ENCODE assay signal across 8 mouse cellular contexts in genomic region chr4:123282500-123282899, GRCm38 (mm10). TPM values are rescaled to one million over a fixed set of nuclear protein-coding genes. Genes with fewer than 3 reads are reported as not detected.
A peak's percentile ranks its signal among the peaks of the same experiment; 100 is the strongest.
DNase-seq lines count a peak whose midpoint lies in the region; ATAC-seq and TF ChIP-seq lines count a peak whose summit lies in the region.

No protein-coding gene starts in this region.

- H3K4me2 ChIP-seq in embryonic facial prominence, embryonic 14.5 days (ENCODE audit: low read depth, low read length), result peak overlapping the region; percentile 69
- peak overlapping the region; percentile 84 for H3K4me2 ChIP-seq in limb, embryonic 13.5 days (replicated peaks)
- peak overlapping the region; percentile 82 for H3K4me2 ChIP-seq in midbrain, embryonic 15.5 days

- peak; percentile 95 for ATAC-seq in embryonic facial prominence, embryonic 14.5 days (ENCODE audit: low read depth)
- peak; percentile 95 for ATAC-seq in limb, embryonic 13.5 days (ENCODE audit: low FRiP score, low read depth)
- peak; percentile 91 for ATAC-seq in midbrain, embryonic 15.5 days (replicated peaks)

- peaks cover under 1% of the 10 kb centered on the region for H3K4me1 ChIP-seq in bone marrow, adult 2 months (ENCODE audit: control insufficient read depth, insufficient read depth, low read length)
- H3K4me1 ChIP-seq in embryonic facial prominence, embryonic 14.5 days (ENCODE audit: control insufficient read depth, insufficient read depth, low read length), result peaks cover 17% of the 10 kb centered on the region
- H3K4me1 ChIP-seq in limb, embryonic 13.5 days, result peaks cover 27% of the 10 kb centered on the region
- H3K4me1 ChIP-seq in midbrain, embryonic 15.5 days, result peaks cover 25% of the 10 kb centered on the region

- peak; percentile 74; the same call in 1 of the 2 replicates for TF ChIP-seq POLR2A in bone marrow, adult 2 months (IDR thresholded peaks at IDR 0.05; ENCODE audit: borderline replicate concordance, control insufficient read depth, low read depth, low read length)

- peak overlapping the region; percentile 54 for H3K4me3 ChIP-seq in bone marrow, adult 2 months (replicated peaks; ENCODE audit: control insufficient read depth, low read depth, low read length)
- peak overlapping the region; percentile 51 for H3K4me3 ChIP-seq in embryonic facial prominence, embryonic 14.5 days (ENCODE audit: low read depth, low read length)
- peak overlapping the region; percentile 62 for H3K4me3 ChIP-seq in limb, embryonic 13.5 days
- peak overlapping the region; percentile 72 for H3K4me3 ChIP-seq in midbrain, embryonic 15.5 days

- peak; percentile 95 for DNase-seq in A20 (ENCODE audit: low read depth, low spot score)
- DNase-seq in embryonic facial prominence, embryonic 14.5 days (ENCODE audit: low spot score), result peak; percentile 95
- peak; percentile 88 for DNase-seq in heart, adult 8-10 months (ENCODE audit: low spot score)
- DNase-seq in kidney, adult 8-10 months, result peak; percentile 93 to 94
- DNase-seq in spleen, adult 18-20 months, result peak; percentile 87 to 93

- H3K9ac ChIP-seq in embryonic facial prominence, embryonic 14.5 days (ENCODE audit: low read depth, low read length), result peak overlapping the region; percentile 63
- H3K9ac ChIP-seq in limb, embryonic 13.5 days, result peak overlapping the region; percentile 75
- peak overlapping the region; percentile 69 for H3K9ac ChIP-seq in midbrain, embryonic 15.5 days

- peaks cover 10% of the 10 kb centered on the region for H3K36me3 ChIP-seq in embryonic facial prominence, embryonic 14.5 days (ENCODE audit: control insufficient read depth, insufficient read depth, low read length)
- H3K36me3 ChIP-seq in limb, embryonic 13.5 days, result peaks cover 24% of the 10 kb centered on the region
- H3K36me3 ChIP-seq in midbrain, embryonic 15.5 days (replicated peaks), result 0 out of 2 replicates have a peak, but pooled peaks cover 4% of the 10 kb centered on the region

- H3K27ac ChIP-seq in bone marrow, adult 2 months (ENCODE audit: control insufficient read depth, insufficient read depth, low read depth, low read length, poor library complexity), result peak overlapping the region; percentile 79
- 0 out of 2 replicates have a peak overlapping the region, but pooled peaks have one; percentile 56 for H3K27ac ChIP-seq in embryonic facial prominence, embryonic 14.5 days (replicated peaks; ENCODE audit: low read depth, low read length)
- peak overlapping the region; percentile 33; the same call in 1 of the 2 replicates for H3K27ac ChIP-seq in limb, embryonic 13.5 days
- peak overlapping the region; percentile 79 for H3K27ac ChIP-seq in midbrain, embryonic 15.5 days

- under 1% methylated on average over 25 of the region's 25 CpGs for WGBS in bone marrow, adult 2 months
- 1% methylated on average over 25 of the region's 25 CpGs for WGBS in embryonic facial prominence, embryonic 14.5 days
- WGBS in limb, embryonic 13.5 days, result under 1% methylated on average over 25 of the region's 25 CpGs
- 1% methylated on average over 25 of the region's 25 CpGs for WGBS in midbrain, embryonic 15.5 days

- no peaks in the 10 kb centered on the region for H3K9me3 ChIP-seq in embryonic facial prominence, embryonic 14.5 days (ENCODE audit: control insufficient read depth, low read length)
- no peaks in the 10 kb centered on the region for H3K9me3 ChIP-seq in limb, embryonic 13.5 days
- no peaks in the 10 kb centered on the region for H3K9me3 ChIP-seq in midbrain, embryonic 15.5 days

- peak; percentile 85 for TF ChIP-seq CTCF in bone marrow, adult 2 months (IDR thresholded peaks at IDR 0.05; ENCODE audit: control insufficient read depth, insufficient read depth, low read length)

- no peaks in the 10 kb centered on the region for H3K27me3 ChIP-seq in embryonic facial prominence, embryonic 14.5 days (replicated peaks; ENCODE audit: control insufficient read depth, insufficient read depth, low read length)
- H3K27me3 ChIP-seq in limb, embryonic 13.5 days, result no peaks in the 10 kb centered on the region
- no peaks in the 10 kb centered on the region for H3K27me3 ChIP-seq in midbrain, embryonic 15.5 days (replicated peaks)

RNA-seq across cellular contexts. Expression of gene Pabpc4, which starts 20.3 kb away (rescaled TPM):
- polyA plus RNA-seq in bone marrow, adult 2 months (2011; ENCODE audit: insufficient read depth, insufficient read length, low replicate concordance, missing spikeins), result 147 and 150 TPM in 2 replicates
- 60.4 and 60.8 TPM in 2 replicates for polyA plus RNA-seq in embryonic facial prominence, embryonic 14.5 days (2014; fragmentation: Nextera tagmentation; extraction: Ambion mirVana)
- 100 to 1,000 TPM; 323 to 392 (median 367) TPM for total RNA-seq in heart, adult 8-10 months (2022)
- polyA plus RNA-seq in limb, embryonic 13.5 days (2015; fragmentation: Nextera tagmentation; extraction: Ambion mirVana), result 43.9 and 45.8 TPM in 2 replicates
- 30.5 and 31.8 TPM in 2 replicates for polyA plus RNA-seq in midbrain, embryonic 15.5 days (2015; fragmentation: Nextera tagmentation; extraction: Ambion mirVana)

RNA-seq across cellular contexts. Expression of gene Oxct2a, which starts 40.9 kb away (rescaled TPM):
- polyA plus RNA-seq in bone marrow, adult 2 months (2011; ENCODE audit: insufficient read depth, insufficient read length, low replicate concordance, missing spikeins), result not detected in 2 replicates
- not detected in 2 replicates for polyA plus RNA-seq in embryonic facial prominence, embryonic 14.5 days (2014; fragmentation: Nextera tagmentation; extraction: Ambion mirVana)
- not detected for total RNA-seq in heart, adult 8-10 months (2022)
- not detected in 2 replicates for polyA plus RNA-seq in limb, embryonic 13.5 days (2015; fragmentation: Nextera tagmentation; extraction: Ambion mirVana)
- polyA plus RNA-seq in midbrain, embryonic 15.5 days (2015; fragmentation: Nextera tagmentation; extraction: Ambion mirVana), result 0.26 TPM in 1 of 2 replicates, not detected in the other

RNA-seq across cellular contexts. Expression of gene Heyl, which starts 49.1 kb away (rescaled TPM):
- polyA plus RNA-seq in bone marrow, adult 2 months (2011; ENCODE audit: insufficient read depth, insufficient read length, low replicate concordance, missing spikeins), result 0.77 and 0.84 TPM in 2 replicates
- polyA plus RNA-seq in embryonic facial prominence, embryonic 14.5 days (2014; fragmentation: Nextera tagmentation; extraction: Ambion mirVana), result 18.4 and 19.1 TPM in 2 replicates
- total RNA-seq in heart, adult 8-10 months (2022), result 10 to 100 TPM in 3 of 4 experiments, 1 to 10 TPM in 1; 9.7 to 11.7 (median 10.9) TPM
- polyA plus RNA-seq in limb, embryonic 13.5 days (2015; fragmentation: Nextera tagmentation; extraction: Ambion mirVana), result 5.7 and 6.5 TPM in 2 replicates
- polyA plus RNA-seq in midbrain, embryonic 15.5 days (2015; fragmentation: Nextera tagmentation; extraction: Ambion mirVana), result 6.9 and 7.0 TPM in 2 replicates

Comparison
In these comparisons a context has a peak if more than half of its experiments do, and no peak if none do; other contexts are left out.
1. Peak in every context shown above with its lines: DNase-seq, ATAC-seq, H3K4me3 ChIP-seq and H3K27ac ChIP-seq.